Comparison of ENCODE assay signal across 8 mouse cellular contexts in genomic region chr9:35045756-35046155, GRCm38 (mm10).
DNase-seq lines count a peak whose midpoint lies in the region; ATAC-seq and TF ChIP-seq lines count a peak whose summit lies in the region.

No protein-coding gene starts in this region.

- no peak for TF ChIP-seq EP300 in liver, postnatal 0 days (IDR thresholded peaks at IDR 0.05; ENCODE audit: low read depth)

- peak; percentile 29; the same call in 1 of the 2 replicates for ATAC-seq in intestine, embryonic 14.5 days (replicated peaks; ENCODE audit: low FRiP score, low TSS enrichment, low read depth)
- peak; percentile 23; the same call in 1 of the 2 replicates for ATAC-seq in liver, postnatal 0 days
- no peak for ATAC-seq in CD4-positive, CD25-positive, alpha-beta regulatory T cell, adult 4 months

- no peak overlapping the region for H3K9ac ChIP-seq in intestine, embryonic 14.5 days (ENCODE audit: low read length)
- no peak overlapping the region for H3K9ac ChIP-seq in liver, postnatal 0 days (replicated peaks)

- peak; percentile 43 for DNase-seq in layer of hippocampus, adult 9-11 months
- DNase-seq in layer of hippocampus, adult 11-12 months (ENCODE audit: low spot score) = no peak
- peak; percentile 90 for DNase-seq in gastrocnemius, adult 18-20 months (ENCODE audit: low spot score)
- peak; percentile 75 for DNase-seq in intestine, embryonic 14.5 days (ENCODE audit: low spot score)
- no peak for DNase-seq in liver, postnatal 0 days
- peak; percentile 72 for DNase-seq in urinary bladder, postnatal 25 days (ENCODE audit: low spot score)
- DNase-seq in thymus, postnatal 10 days (ENCODE audit: low spot score in 2 of 2) = no peak

- H3K4me2 ChIP-seq in intestine, embryonic 14.5 days (ENCODE audit: low read length) = no peak overlapping the region
- no peak overlapping the region for H3K4me2 ChIP-seq in liver, postnatal 0 days (ENCODE audit: low read depth, low read length)

- no peak for TF ChIP-seq CTCF in liver, postnatal 0 days (IDR thresholded peaks at IDR 0.05; ENCODE audit: low read depth)

- 57% methylated on average over 2 of the region's 2 CpGs for WGBS in intestine, embryonic 14.5 days
- WGBS in liver, postnatal 0 days (ENCODE audit: insufficient replicate concordance) = 77% methylated on average over 2 of the region's 2 CpGs

- H3K9me3 ChIP-seq in intestine, embryonic 14.5 days (ENCODE audit: control insufficient read depth, low read length) = no peaks in the 10 kb centered on the region
- H3K9me3 ChIP-seq in liver, postnatal 0 days (ENCODE audit: low read length) = no peaks in the 10 kb centered on the region

- H3K27me3 ChIP-seq in intestine, embryonic 14.5 days (replicated peaks; ENCODE audit: control insufficient read depth, insufficient read depth, low read length) = no peaks in the 10 kb centered on the region
- no peaks in the 10 kb centered on the region for H3K27me3 ChIP-seq in liver, postnatal 0 days (ENCODE audit: insufficient read depth, low read length)

- H3K4me3 ChIP-seq in intestine, embryonic 14.5 days (ENCODE audit: low read depth, low read length) = no peak overlapping the region
- no peak overlapping the region for H3K4me3 ChIP-seq in liver, postnatal 0 days (ENCODE audit: low read depth, low read length)

- peak overlapping the region; percentile 25; the same call in 1 of the 2 replicates for H3K27ac ChIP-seq in intestine, embryonic 14.5 days (ENCODE audit: low read depth)
- peak overlapping the region; percentile 39; the same call in 1 of the 2 replicates for H3K27ac ChIP-seq in liver, postnatal 0 days (ENCODE audit: low read depth)

- peaks cover 17% of the 10 kb centered on the region for H3K36me3 ChIP-seq in intestine, embryonic 14.5 days (ENCODE audit: control insufficient read depth, insufficient read depth, low read length)
- peaks cover 34% of the 10 kb centered on the region for H3K36me3 ChIP-seq in liver, postnatal 0 days (replicated peaks; ENCODE audit: insufficient read depth, low read length)

- peaks cover 14% of the 10 kb centered on the region for H3K4me1 ChIP-seq in intestine, embryonic 14.5 days (replicated peaks; ENCODE audit: control insufficient read depth, insufficient read depth, low read length)
- no peaks in the 10 kb centered on the region for H3K4me1 ChIP-seq in liver, postnatal 0 days (ENCODE audit: insufficient read depth)

Comparison
In these comparisons a context has a peak if more than half of its experiments do, and no peak if none do; other contexts are left out.
1. DNase-seq: peak in layer of hippocampus, adult 9-11 months (single experiment), gastrocnemius, adult 18-20 months (single experiment), intestine, embryonic 14.5 days (single experiment) and urinary bladder, postnatal 25 days (single experiment); none in layer of hippocampus, adult 11-12 months (single experiment), liver, postnatal 0 days (single experiment) and thymus, postnatal 10 days (0 of 2).